Mouse (Mus musculus): Measurements from ENCODE around the gene Drosha.
"Not testable (repeated sequence)": the region's sequence is repeated elsewhere in the genome, so short reads cannot be mapped to it uniquely, and the experiment has no call there.

The Drosha gene

DNA sequence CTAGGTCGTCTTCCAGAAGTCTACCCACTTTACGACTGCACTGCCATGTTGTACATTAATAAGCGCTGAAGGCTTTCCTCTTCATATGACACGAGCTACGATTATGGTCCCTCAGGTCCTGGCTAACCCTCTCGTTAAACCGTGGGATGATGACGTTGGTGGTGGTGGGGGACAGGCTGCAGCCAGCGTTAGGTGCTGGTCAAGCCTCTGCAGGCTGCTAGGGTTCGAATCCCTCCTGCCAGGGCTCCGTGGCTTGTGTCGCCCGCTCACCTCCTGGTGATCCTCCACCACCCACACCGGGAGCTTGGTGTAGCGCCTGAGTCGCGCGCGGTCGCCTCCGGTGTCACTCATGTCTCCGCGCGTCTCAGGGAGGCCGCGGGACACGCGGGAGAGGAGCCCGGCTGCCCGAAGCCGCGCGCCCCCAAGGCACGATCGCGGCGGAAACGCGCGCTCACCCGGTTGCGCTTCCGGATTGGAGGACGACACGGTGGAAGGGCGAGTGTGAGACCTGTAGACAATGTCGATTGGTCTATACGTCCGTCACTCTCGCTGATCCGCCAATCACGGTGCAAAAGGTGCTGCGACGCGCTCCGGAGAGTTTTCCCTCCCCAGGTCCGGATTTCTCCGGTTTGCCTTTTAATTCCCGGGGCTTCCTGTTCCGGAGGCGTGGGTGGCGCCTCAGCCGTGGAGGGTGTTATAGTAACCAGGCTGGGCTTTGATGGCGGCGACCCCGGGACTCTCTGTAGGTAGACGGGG lies at the start of gene Drosha, which contains the start of gene 6030458C11Rik:
Gene Drosha, plus strand, starts transcription at position 619 of the 756 bp plus-strand sequence.
Gene 6030458C11Rik, minus strand, starts transcription at position 453 of the 756 bp plus-strand sequence.
- peak; percentile 99 to 100 for DNase-seq (ENCODE audit: low spot score in 2 of 2)

GRCm38 (mm10) chr15:12781296-12781695 lies 43.3 kb upstream of the Drosha start:
- DNase-seq (ENCODE audit: low spot score in 2 of 2): no peak

DNA sequence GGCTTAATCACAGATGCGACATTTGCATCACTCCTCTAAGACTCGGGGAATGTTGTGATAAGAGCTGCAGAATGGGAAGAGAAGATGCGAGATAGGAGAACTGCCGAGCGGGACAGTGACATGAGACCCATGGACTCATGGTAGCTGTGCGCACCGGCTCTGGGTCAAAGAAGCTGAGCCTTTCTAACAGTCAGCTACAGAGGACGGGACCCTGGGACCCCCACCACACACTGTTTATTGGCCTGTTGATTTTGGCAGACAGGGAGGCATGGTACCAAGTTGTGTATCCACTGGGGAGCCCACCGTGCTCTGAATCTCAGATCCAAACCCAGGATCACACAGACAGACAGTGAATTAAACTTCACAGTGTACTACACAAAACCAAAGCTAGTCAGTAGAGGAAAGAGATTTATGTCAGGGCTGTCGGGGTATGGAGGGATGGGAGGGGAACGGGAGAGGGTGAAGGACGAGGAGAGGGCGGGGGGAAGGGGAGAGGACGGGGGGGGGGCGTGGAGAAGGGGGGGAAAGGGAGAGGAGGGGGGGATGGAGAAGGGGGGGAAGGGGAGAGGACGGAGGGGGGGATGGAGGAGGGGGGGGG lies 42.8 kb upstream of the Drosha start:
- no peak for DNase-seq (ENCODE audit: low spot score in 2 of 2)

DNA sequence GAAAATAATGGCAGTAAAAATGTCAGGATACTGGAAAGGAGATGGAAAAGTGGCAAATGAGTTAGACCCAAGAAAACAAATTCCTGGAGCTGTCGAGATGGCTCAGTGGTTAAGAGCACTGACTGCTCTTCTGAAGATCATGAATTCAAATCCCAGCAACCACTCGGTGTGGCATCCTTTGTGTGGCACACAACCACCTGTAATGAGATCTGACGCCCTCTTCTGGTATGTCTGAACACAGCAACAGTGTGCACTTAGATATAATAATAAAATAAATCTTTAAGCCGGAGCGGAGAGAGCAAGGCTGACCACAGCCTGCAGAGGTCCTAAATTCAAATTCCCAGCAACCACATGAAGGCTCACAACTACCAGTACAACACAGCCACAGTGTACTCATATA lies 36.1 kb upstream of the Drosha start:
- no peak for DNase-seq (ENCODE audit: low spot score in 2 of 2)

GRCm38 (mm10) chr15:12789406-12789867 lies 35.2 kb upstream of the Drosha start:
- no peak for DNase-seq (ENCODE audit: low spot score in 2 of 2)

DNA sequence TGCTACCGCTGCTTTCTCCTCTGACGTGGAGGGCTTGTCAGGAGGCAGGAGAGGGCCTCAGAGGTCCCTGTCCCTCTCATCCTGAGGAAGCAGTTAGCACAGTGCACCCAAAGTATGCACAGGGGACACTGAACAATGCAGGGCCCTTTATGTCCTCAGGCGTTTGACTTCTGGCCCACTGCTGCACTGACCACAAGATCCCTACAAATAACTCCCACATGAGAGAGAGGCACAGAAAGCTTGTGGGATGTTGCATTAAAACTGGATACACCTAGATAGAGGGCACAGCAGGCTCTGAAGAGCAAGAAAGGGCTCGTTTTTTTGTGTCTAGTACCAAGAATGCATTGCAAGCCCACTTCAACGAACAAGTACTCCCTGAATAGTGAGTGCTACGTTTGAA lies 30.3 kb upstream of the Drosha start:
- no peak for DNase-seq (ENCODE audit: low spot score in 2 of 2)

GRCm38 (mm10) chr15:12795457-12795894 lies 29.1 kb upstream of the Drosha start:
- DNase-seq (ENCODE audit: low spot score in 2 of 2): peak; percentile 70 to 86

DNA sequence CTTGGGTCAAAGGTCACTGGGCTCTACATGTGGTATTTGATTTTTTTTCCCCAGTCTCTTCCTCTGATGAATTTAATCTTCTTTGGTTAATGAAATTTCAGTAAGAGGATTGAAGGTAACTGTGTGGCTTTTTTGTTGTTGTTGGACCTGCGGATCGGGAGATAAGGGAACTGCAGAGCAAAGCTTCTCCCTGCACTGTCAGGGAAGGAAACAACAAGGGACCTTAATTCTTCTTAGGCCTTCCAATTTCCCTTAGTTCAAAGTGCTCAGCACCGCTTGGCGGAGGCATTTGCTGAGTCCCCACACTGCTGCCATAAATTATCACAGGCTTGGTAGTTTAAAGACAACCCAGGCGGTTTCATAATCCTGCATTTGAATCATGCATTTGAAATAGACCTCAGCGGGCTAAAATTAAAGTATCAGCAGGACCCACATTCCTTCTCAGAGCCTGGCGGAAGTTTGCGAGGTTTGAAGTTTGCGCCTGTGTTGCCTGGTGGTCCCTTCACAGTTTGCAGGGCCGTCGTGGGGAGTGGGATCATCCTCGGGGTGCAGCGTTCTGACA lies 28.6 kb upstream of the Drosha start:
- peak; percentile 27 to 32 for DNase-seq (ENCODE audit: low spot score in 2 of 2)

GRCm38 (mm10) chr15:12798043-12798442 lies 26.6 kb upstream of the Drosha start:
- no peak for DNase-seq (ENCODE audit: low spot score in 2 of 2)

- DNase-seq (ENCODE audit: low spot score in 2 of 2): no peak
Measured at GRCm38 (mm10) chr15:12800405-12801141, 24.0 kb upstream of the Drosha start.

- not testable (repeated sequence) for DNase-seq (ENCODE audit: low spot score in 2 of 2)
Measured at GRCm38 (mm10) chr15:12801142-12801506, 23.5 kb upstream of the Drosha start.

- DNase-seq (ENCODE audit: low spot score in 2 of 2): no peak
Measured at GRCm38 (mm10) chr15:12805071-12805470, 19.5 kb upstream of the Drosha start.

DNA sequence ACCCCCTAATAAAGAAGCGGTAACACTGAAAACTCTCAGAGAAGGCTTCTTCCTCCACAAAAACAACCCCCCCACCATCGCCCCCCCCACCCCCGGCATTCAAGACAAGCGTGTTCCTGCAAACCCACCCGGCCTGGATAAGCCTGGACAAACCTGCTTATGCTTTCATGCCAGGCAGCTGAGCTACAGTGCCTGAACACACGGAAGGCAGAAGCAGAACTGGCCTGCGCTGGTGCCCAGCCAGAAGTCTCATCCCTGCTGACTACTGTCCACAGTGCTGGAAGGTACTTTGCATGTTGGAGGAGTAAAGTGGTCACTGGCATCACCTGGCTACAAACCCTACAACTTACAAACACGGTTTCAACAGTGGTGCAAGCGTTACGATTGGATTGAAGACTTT lies 17.5 kb upstream of the Drosha start:
- no peak for DNase-seq (ENCODE audit: low spot score in 2 of 2)

- DNase-seq (ENCODE audit: low spot score in 2 of 2): no peak
Measured at GRCm38 (mm10) chr15:12809305-12809704, 15.3 kb upstream of the Drosha start.

- DNase-seq (ENCODE audit: low spot score in 2 of 2): no peak
Measured at GRCm38 (mm10) chr15:12812646-12813045, 12.0 kb upstream of the Drosha start.

DNA sequence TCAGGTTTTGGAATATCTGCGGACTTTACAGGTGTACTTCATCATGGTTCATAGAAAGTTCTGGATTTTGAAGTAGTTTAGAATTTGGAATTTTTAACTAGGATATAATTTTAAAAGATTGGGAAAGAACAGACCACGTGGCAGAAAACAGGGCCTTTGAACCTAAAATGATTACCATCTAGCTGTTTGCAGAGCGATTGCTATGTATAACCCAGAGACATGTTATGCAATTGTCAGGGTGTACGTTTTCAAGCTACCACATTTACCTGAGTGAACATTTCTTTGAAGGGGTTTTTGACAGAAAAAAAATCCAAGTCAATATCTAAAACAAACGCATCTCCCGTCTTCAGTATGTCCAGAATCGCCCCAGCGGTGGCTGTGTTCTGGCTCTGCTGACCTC lies 7.0 kb upstream of the Drosha start:
- DNase-seq (ENCODE audit: low spot score in 2 of 2): no peak

GRCm38 (mm10) chr15:12822416-12823395 lies 1.9 kb upstream of the Drosha start:
- DNase-seq (ENCODE audit: low spot score in 2 of 2): no peak

GRCm38 (mm10) chr15:12823455-12824119 lies 1.0 kb upstream of the Drosha start:
- no peak for DNase-seq (ENCODE audit: low spot score in 2 of 2)

DNA sequence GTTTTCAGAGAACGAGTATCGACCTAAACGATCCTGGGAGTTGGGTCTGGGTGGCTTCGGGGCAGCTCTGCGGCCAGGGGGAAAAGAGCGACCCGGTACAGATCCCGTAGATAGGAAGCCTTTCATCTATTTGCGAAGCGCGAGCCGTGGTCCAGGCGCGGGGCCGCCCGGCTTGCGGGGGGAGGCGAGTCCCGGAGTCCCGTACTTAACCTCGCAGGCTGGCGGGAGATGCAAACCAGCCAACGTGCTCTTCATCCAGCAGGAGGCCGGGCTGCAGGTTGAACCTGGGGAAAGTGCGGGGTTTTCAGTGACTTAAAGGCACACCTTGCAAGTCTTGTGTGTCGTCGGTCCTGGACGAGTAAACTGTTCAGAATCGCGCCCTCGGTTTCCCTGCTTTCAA lies 350 bp downstream of the Drosha start:
- peak in 1 of 2 experiments; percentile 24 for DNase-seq (ENCODE audit: low spot score in 2 of 2)

GRCm38 (mm10) chr15:12825408-12825807 lies 793 bp downstream of the Drosha start:
- DNase-seq (ENCODE audit: low spot score in 2 of 2): no peak

All from right cerebral cortex, adult 2 months (tissue).